Mouse (Mus musculus): ENCODE data around the gene Trabd2b. TPM values are rescaled to one million over a fixed set of nuclear protein-coding genes. Genes with fewer than 3 reads are reported as not detected.

Gene Trabd2b
- polyA plus RNA-seq, 1 experiment, result 1.5 TPM

- DNase-seq (ENCODE audit: low read depth), result no peak
- TF ChIP-seq CTCF (IDR thresholded peaks at IDR 0.05; ENCODE audit: borderline replicate concordance, extremely low read depth, insufficient read depth, insufficient read length), result no peak
- TF ChIP-seq POLR2A (IDR thresholded peaks at IDR 0.05; ENCODE audit: borderline replicate concordance, extremely low read depth, insufficient read depth, insufficient read length, poor library complexity, severe bottlenecking), result no peak
These were observed 111.5 kb downstream of the Trabd2b start for GRCm38 (mm10) chr4:114518061-114518460.

- no peak for TF ChIP-seq POLR2A (IDR thresholded peaks at IDR 0.05; ENCODE audit: borderline replicate concordance, extremely low read depth, insufficient read depth, insufficient read length, poor library complexity, severe bottlenecking)
- TF ChIP-seq CTCF (IDR thresholded peaks at IDR 0.05; ENCODE audit: borderline replicate concordance, extremely low read depth, insufficient read depth, insufficient read length), result no peak
These were observed 112.0 kb downstream of the Trabd2b start for GRCm38 (mm10) chr4:114518571-114518970.

GRCm38 (mm10) chr4:114519321-114519720, 112.8 kb downstream of the Trabd2b start:
- TF ChIP-seq POLR2A (IDR thresholded peaks at IDR 0.05; ENCODE audit: borderline replicate concordance, extremely low read depth, insufficient read depth, insufficient read length, poor library complexity, severe bottlenecking) (no peak), CTCF (IDR thresholded peaks at IDR 0.05; ENCODE audit: borderline replicate concordance, extremely low read depth, insufficient read depth, insufficient read length) (no peak)
- no peak for DNase-seq (ENCODE audit: low read depth)

More at GRCm38 (mm10) chr4:114518571-114518970, 112.0 kb downstream of the Trabd2b start:
- DNase-seq (ENCODE audit: low read depth), result no peak

GRCm38 (mm10) chr4:114519966-114520365, 113.4 kb downstream of the Trabd2b start:
- no peak for TF ChIP-seq POLR2A (IDR thresholded peaks at IDR 0.05; ENCODE audit: borderline replicate concordance, extremely low read depth, insufficient read depth, insufficient read length, poor library complexity, severe bottlenecking)
- TF ChIP-seq CTCF (IDR thresholded peaks at IDR 0.05; ENCODE audit: borderline replicate concordance, extremely low read depth, insufficient read depth, insufficient read length), result no peak
- no peak for DNase-seq (ENCODE audit: low read depth)

GRCm38 (mm10) chr4:114523335-114524188, 117.0 kb downstream of the Trabd2b start:
- no peak for DNase-seq (ENCODE audit: low read depth)
- TF ChIP-seq CTCF (IDR thresholded peaks at IDR 0.05; ENCODE audit: borderline replicate concordance, extremely low read depth, insufficient read depth, insufficient read length) (no peak), POLR2A (IDR thresholded peaks at IDR 0.05; ENCODE audit: borderline replicate concordance, extremely low read depth, insufficient read depth, insufficient read length, poor library complexity, severe bottlenecking) (no peak)

- no peak for TF ChIP-seq CTCF (IDR thresholded peaks at IDR 0.05; ENCODE audit: borderline replicate concordance, extremely low read depth, insufficient read depth, insufficient read length)
- no peak for TF ChIP-seq POLR2A (IDR thresholded peaks at IDR 0.05; ENCODE audit: borderline replicate concordance, extremely low read depth, insufficient read depth, insufficient read length, poor library complexity, severe bottlenecking)
- DNase-seq (ENCODE audit: low read depth), result no peak
These were observed 125.1 kb downstream of the Trabd2b start for GRCm38 (mm10) chr4:114531591-114531990.

GRCm38 (mm10) chr4:114533894-114534754, 127.6 kb downstream of the Trabd2b start:
- DNase-seq (ENCODE audit: low read depth), result no peak
- TF ChIP-seq POLR2A (IDR thresholded peaks at IDR 0.05; ENCODE audit: borderline replicate concordance, extremely low read depth, insufficient read depth, insufficient read length, poor library complexity, severe bottlenecking) (no peak), CTCF (IDR thresholded peaks at IDR 0.05; ENCODE audit: borderline replicate concordance, extremely low read depth, insufficient read depth, insufficient read length) (no peak)

- TF ChIP-seq POLR2A (IDR thresholded peaks at IDR 0.05; ENCODE audit: borderline replicate concordance, extremely low read depth, insufficient read depth, insufficient read length, poor library complexity, severe bottlenecking) (no peak), CTCF (IDR thresholded peaks at IDR 0.05; ENCODE audit: borderline replicate concordance, extremely low read depth, insufficient read depth, insufficient read length) (no peak)
- peak; percentile 7 for DNase-seq (ENCODE audit: low read depth)
These were observed 131.0 kb downstream of the Trabd2b start for GRCm38 (mm10) chr4:114537376-114537974.

- TF ChIP-seq CTCF (IDR thresholded peaks at IDR 0.05; ENCODE audit: borderline replicate concordance, extremely low read depth, insufficient read depth, insufficient read length) (no peak), POLR2A (IDR thresholded peaks at IDR 0.05; ENCODE audit: borderline replicate concordance, extremely low read depth, insufficient read depth, insufficient read length, poor library complexity, severe bottlenecking) (no peak)
- no peak for DNase-seq (ENCODE audit: low read depth)
These were observed 133.5 kb downstream of the Trabd2b start for GRCm38 (mm10) chr4:114540031-114540430.

GRCm38 (mm10) chr4:114541221-114541620, 134.7 kb downstream of the Trabd2b start:
- TF ChIP-seq POLR2A (IDR thresholded peaks at IDR 0.05; ENCODE audit: borderline replicate concordance, extremely low read depth, insufficient read depth, insufficient read length, poor library complexity, severe bottlenecking) (no peak), CTCF (IDR thresholded peaks at IDR 0.05; ENCODE audit: borderline replicate concordance, extremely low read depth, insufficient read depth, insufficient read length) (no peak)
- DNase-seq (ENCODE audit: low read depth), result no peak

GRCm38 (mm10) chr4:114542136-114542535, 135.6 kb downstream of the Trabd2b start:
- no peak for DNase-seq (ENCODE audit: low read depth)
- TF ChIP-seq CTCF (IDR thresholded peaks at IDR 0.05; ENCODE audit: borderline replicate concordance, extremely low read depth, insufficient read depth, insufficient read length), result no peak
- no peak for TF ChIP-seq POLR2A (IDR thresholded peaks at IDR 0.05; ENCODE audit: borderline replicate concordance, extremely low read depth, insufficient read depth, insufficient read length, poor library complexity, severe bottlenecking)
